Mouse (Mus musculus): ENCODE data around the gene Ddx28.

Gene Ddx28

DNA sequence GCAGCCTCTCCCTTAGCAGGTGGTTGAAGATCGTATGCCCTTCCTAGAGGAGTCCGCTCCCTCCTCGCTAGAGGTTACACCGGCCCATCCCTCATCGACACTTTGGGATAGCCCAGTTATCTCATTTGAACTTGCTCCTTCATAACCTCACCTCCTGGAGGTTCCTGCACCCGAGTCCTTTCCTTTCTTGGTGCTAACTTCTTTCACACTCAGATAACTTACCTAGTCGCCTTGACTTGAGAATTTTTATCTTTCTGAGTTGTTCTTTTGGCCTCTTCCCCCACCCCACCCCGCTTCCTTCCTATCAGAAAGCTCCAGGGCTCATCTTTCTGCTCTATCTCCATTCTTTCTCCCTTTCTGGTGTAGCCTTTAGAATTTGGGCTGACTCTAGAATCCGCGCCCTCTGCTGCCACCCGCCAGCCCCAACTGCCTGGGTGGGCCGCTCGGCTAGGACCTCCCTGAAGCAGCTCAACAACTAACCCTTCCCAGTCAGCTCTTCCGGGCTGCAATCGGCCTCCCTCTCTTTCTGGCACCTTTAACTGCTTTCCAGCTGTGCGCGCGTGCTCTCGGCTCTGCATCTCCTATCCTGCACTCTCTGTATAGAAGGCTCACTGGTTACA, 44.9 kb downstream of the Ddx28 start:
- in situ Hi-C loops (cut with MseI, MboI): no loop called here

DNA sequence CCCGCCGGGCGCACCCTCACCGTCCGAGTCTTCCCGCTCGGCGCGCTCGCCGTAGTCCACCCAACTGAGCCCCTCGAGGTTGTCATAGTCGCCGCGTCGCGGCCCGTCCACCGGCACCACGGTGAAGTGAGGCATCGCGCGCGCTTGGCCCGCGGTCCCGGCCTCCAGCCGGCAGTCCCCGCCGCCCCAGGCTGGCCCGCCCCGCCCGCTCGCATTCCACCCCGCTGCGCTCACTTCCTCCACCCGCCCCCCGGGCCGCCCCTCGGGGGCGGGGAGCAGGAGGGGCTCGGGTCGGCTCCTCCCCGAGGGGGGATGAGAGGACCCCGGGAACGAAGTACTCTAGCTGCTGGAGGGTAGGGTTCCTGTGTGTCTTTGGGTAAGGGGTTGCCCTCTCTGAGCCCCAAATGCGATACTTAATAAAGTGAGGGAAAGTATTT, 45.8 kb downstream of the Ddx28 start, which contains the start of gene Slc12a4:
Gene Slc12a4 (minus strand): TSS at position 193 of the 437 bp plus-strand sequence.
- in situ Hi-C loops (cut with MseI, MboI): no loop called here

DNA sequence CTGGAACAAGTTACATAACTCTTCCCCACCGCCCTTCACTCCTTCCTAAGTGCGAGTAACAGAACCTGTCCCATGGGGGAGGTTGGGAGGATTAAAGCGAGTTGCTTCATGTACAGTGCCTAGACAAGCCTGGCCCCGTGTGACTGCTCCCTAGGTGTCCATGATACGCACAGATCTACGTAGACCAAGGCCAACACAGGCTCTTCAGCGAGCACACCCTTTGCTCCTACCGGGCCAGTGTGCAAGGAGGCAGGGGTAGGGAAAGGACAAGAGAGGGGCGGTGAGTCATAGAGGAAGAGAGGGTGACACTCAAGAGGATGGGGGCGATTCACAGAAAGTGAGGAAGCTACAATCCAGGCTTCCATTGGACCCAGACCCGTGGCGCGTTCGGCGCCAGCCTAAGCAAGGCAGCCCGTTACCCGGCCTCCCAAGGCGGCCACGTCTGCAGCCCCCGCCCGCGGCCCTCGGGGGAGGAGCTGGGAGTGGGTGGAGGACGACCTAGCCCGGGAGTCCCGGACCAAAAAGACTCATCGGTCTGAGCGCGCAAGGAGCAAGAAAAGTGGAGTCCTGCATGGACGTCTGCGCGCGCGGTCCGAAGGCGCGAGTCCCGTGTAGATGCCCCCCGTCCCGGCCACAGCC, 46.3 kb downstream of the Ddx28 start:
- in situ Hi-C loops (cut with MseI, MboI): no loop called here

DNA sequence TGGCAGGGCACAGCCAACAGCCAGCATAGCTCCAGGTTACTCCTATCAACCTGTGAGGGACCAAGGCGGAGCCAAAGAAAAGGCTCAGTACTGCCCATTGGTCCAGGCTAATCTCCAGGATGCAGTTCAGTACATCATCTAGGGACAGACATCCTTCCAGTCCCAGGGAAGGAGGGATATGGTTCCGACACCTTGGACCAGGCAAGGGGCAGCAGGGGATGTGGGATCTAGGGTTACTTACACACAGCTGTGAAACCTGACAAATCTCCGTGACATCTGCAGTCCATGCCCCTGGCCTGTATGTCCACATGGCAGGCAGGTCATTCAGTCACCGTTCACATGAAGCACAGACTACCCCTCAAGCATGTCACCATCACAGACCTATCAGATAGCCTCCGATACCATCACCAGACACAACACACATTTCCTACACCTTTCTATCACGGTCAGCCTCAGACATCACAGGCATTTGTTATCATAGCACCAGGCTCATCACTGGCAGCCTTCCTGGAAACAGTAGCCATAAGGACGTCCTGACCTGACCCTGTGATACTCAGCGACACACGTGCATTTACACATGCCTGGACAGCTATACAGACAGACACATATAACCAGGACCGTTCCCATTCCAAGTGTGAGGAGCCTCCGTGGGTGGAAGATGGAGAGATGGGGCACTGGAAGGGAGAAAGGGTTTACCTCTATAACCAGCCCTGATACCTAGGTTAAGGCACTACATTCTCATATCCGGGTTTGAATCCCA, 47.0 kb downstream of the Ddx28 start:
- in situ Hi-C loops (cut with MseI, MboI): no loop called here

DNA sequence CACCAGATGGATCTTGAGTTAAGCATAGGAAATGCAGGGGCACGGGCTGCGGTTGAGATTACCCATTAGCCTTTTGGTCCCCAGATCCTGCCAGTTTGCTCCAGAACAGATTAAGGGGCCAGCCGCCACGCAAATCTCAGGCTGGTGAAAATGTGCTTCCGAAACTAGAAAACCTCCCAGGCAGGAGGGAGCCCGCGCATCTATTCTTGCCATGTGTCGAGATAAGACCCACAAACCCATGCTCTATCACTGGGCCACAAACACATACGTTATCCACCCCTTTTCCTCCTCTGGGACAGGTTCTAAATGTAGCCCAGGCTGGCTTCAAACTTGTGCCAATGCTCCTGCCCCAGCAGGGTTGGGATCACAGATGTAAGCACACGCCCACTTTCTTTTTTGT, 50.1 kb downstream of the Ddx28 start:
- in situ Hi-C loops (cut with MseI, MboI): no loop called here

DNA sequence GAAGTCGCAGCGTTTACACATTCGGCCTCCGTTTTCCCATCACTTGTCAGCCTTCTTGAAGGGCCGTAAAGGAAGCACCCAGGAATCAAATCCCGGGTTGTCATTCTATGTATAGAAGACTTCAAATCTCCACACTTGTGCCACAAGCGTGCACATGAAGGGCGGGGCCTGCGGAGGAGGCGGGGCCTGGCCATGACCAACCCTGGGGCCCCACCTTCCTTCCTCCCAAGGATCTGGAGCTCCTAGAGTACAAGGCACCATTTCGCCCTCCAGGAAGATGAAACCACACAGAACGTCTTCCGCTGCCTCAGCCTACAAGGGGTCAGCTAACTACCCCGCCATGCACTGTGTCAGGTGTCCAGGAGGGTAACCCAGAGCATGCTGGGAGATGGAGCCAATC, 50.6 kb downstream of the Ddx28 start:
- in situ Hi-C loops (cut with MseI, MboI): no loop called here

Data from mouse trophoblast stem cell (cell line).